In genomic region chr10:60168960-60169359, GRCm38 (mm10) we compare ENCODE assay signal across 26 mouse cellular contexts. TPM values are rescaled to one million over a fixed set of nuclear protein-coding genes. Genes with fewer than 3 reads are reported as not detected.
A peak's percentile ranks its signal among the peaks of the same experiment; 100 is the strongest.
DNase-seq lines count a peak whose midpoint lies in the region; ATAC-seq and TF ChIP-seq lines count a peak whose summit lies in the region.
"Had no signal": no experiment of that assay in that cellular context is flagged by ENCODE, and none has a peak within 500 bp of the region (broad histone marks: within the 10 kb centered on the region; RNA-seq: fewer than 3 reads in every experiment).

No protein-coding gene starts in this region.

- peak; percentile 43 for DNase-seq in lung, postnatal 25 days (ENCODE audit: low spot score)
- no peak for DNase-seq in lung, adult 2 months
- peak; percentile 38 for DNase-seq in thymus, postnatal 25 days
- DNase-seq in thymus, postnatal 36 days = no peak
- DNase-seq in cerebellum, adult 2 months = no peak
- DNase-seq: adrenal gland, postnatal 25 days; cerebellum, adult 18-20 months; cerebellum, postnatal 25 days; gastrocnemius, postnatal 14 days; heart, postnatal 14 days; kidney, adult 11 months; kidney, postnatal 14 days; layer of hippocampus, adult 9-11 months; right cerebral cortex, postnatal 25 days had no signal

- no peaks in the 10 kb centered on the region for H3K4me1 ChIP-seq in lung, adult 2 months (ENCODE audit: control insufficient read depth, insufficient read depth, low read length)
- no peaks in the 10 kb centered on the region for H3K4me1 ChIP-seq in small intestine, adult 2 months (ENCODE audit: control insufficient read depth, insufficient read depth, insufficient read length, low read length)
- H3K4me1 ChIP-seq in midbrain, embryonic 15.5 days = no peaks in the 10 kb centered on the region
- no peaks in the 10 kb centered on the region; the same call in 1 of the 2 replicates for H3K4me1 ChIP-seq in cerebellum, adult 2 months (ENCODE audit: control insufficient read depth, insufficient read depth, low read length)
- H3K4me1 ChIP-seq: embryonic facial prominence, embryonic 12.5 days; limb, embryonic 12.5 days; midbrain, embryonic 12.5 days had no signal

- WGBS in lung, adult 2 months = 54% methylated on average over 3 of the region's 3 CpGs
- 77% methylated on average over 3 of the region's 3 CpGs for WGBS in small intestine, adult 2 months
- WGBS in midbrain, embryonic 15.5 days = 63% methylated on average over 3 of the region's 3 CpGs
- WGBS in cerebellum, adult 2 months = 55% methylated on average over 3 of the region's 3 CpGs

- no peak for TF ChIP-seq POLR2A in lung, adult 2 months (IDR thresholded peaks at IDR 0.05; ENCODE audit: borderline replicate concordance, extremely low read depth, low read depth, low read length)
- TF ChIP-seq POLR2A in small intestine, adult 2 months (IDR thresholded peaks at IDR 0.05; ENCODE audit: low read depth, low read length) = no peak
- no peak for TF ChIP-seq POLR2A in cerebellum, adult 2 months (IDR thresholded peaks at IDR 0.05; ENCODE audit: borderline replicate concordance, insufficient read depth, low read length)

- no peaks in the 10 kb centered on the region for H3K27me3 ChIP-seq in small intestine, adult 2 months (ENCODE audit: control insufficient read depth, insufficient read depth, low read length)
- no peaks in the 10 kb centered on the region for H3K27me3 ChIP-seq in midbrain, embryonic 15.5 days (replicated peaks)
- no peaks in the 10 kb centered on the region for H3K27me3 ChIP-seq in cerebellum, adult 2 months (ENCODE audit: control insufficient read depth, insufficient read depth, low read length)
- H3K27me3 ChIP-seq: embryonic facial prominence, embryonic 12.5 days; hindbrain, embryonic 15.5 days; limb, embryonic 12.5 days; midbrain, embryonic 12.5 days had no signal

- H3K4me2 ChIP-seq in midbrain, embryonic 15.5 days = no peak overlapping the region
- H3K4me2 ChIP-seq: embryonic facial prominence, embryonic 12.5 days; hindbrain, embryonic 15.5 days; limb, embryonic 12.5 days; midbrain, embryonic 12.5 days had no signal

- H3K4me3 ChIP-seq in lung, adult 2 months (replicated peaks; ENCODE audit: extremely low read depth, low read depth, low read length) = no peak overlapping the region
- no peak overlapping the region for H3K4me3 ChIP-seq in small intestine, adult 2 months (ENCODE audit: low read depth, low read length)
- no peak overlapping the region for H3K4me3 ChIP-seq in midbrain, embryonic 15.5 days
- H3K4me3 ChIP-seq in cerebellum, adult 2 months (replicated peaks; ENCODE audit: insufficient read depth, low read depth, low read length) = no peak overlapping the region
- H3K4me3 ChIP-seq: embryonic facial prominence, embryonic 12.5 days; hindbrain, embryonic 10.5 days; hindbrain, embryonic 15.5 days; limb, embryonic 12.5 days; midbrain, embryonic 12.5 days had no signal

- peak overlapping the region; percentile 78 for H3K27ac ChIP-seq in small intestine, adult 2 months (ENCODE audit: insufficient read depth, low read depth, low read length)
- H3K27ac ChIP-seq in midbrain, embryonic 15.5 days = no peak overlapping the region
- no peak overlapping the region for H3K27ac ChIP-seq in cerebellum, adult 2 months (ENCODE audit: insufficient read depth, low read length)
- H3K27ac ChIP-seq: embryonic facial prominence, embryonic 12.5 days; hindbrain, embryonic 10.5 days; hindbrain, embryonic 15.5 days; limb, embryonic 12.5 days; midbrain, embryonic 12.5 days; stomach, postnatal 0 days had no signal

- no peaks in the 10 kb centered on the region for H3K9me3 ChIP-seq in midbrain, embryonic 15.5 days
- H3K9me3 ChIP-seq: embryonic facial prominence, embryonic 12.5 days; hindbrain, embryonic 15.5 days; midbrain, embryonic 12.5 days had no signal

- H3K36me3 ChIP-seq in small intestine, adult 2 months (ENCODE audit: control insufficient read depth, insufficient read depth, low read length) = no peaks in the 10 kb centered on the region
- H3K36me3 ChIP-seq in midbrain, embryonic 15.5 days (replicated peaks) = no peaks in the 10 kb centered on the region
- H3K36me3 ChIP-seq: embryonic facial prominence, embryonic 12.5 days; hindbrain, embryonic 10.5 days; hindbrain, embryonic 15.5 days; limb, embryonic 12.5 days; midbrain, embryonic 12.5 days had no signal

- ATAC-seq in midbrain, embryonic 15.5 days (replicated peaks) = no peak
- ATAC-seq: CD4-positive, CD25-positive, alpha-beta regulatory T cell, adult 4 months; forebrain, embryonic 14.5 days; inflammation-experienced regulatory T-cells, adult 6 months; lung, postnatal 0 days had no signal

- TF ChIP-seq CTCF in lung, adult 2 months (IDR thresholded peaks at IDR 0.05; ENCODE audit: insufficient read depth, low read length) = no peak
- no peak for TF ChIP-seq CTCF in small intestine, adult 2 months (IDR thresholded peaks at IDR 0.05; ENCODE audit: extremely low read depth, insufficient read length, insufficient replicate concordance, low read depth, low read length)
- TF ChIP-seq CTCF in cerebellum, adult 2 months (IDR thresholded peaks at IDR 0.05; ENCODE audit: borderline replicate concordance, insufficient read depth, low read depth, low read length) = no peak

- H3K9ac ChIP-seq in midbrain, embryonic 15.5 days = no peak overlapping the region
- H3K9ac ChIP-seq: embryonic facial prominence, embryonic 12.5 days; hindbrain, embryonic 15.5 days; limb, embryonic 12.5 days; midbrain, embryonic 12.5 days had no signal

RNA-seq across cellular contexts. Expression of gene Chst3, which starts 50.1 kb away (rescaled TPM):
- 21.7 and 23.9 TPM in 2 replicates for polyA plus RNA-seq in lung, adult 2 months (2012; rRNA removed)
- 1.8 and 4.2 TPM in 2 replicates for polyA plus RNA-seq in small intestine, adult 2 months (2012; rRNA removed)
- polyA plus RNA-seq in midbrain, embryonic 15.5 days (2015; fragmentation: Nextera tagmentation; extraction: Ambion mirVana) = 1.1 and 1.6 TPM in 2 replicates
- 2.2 TPM in 2 replicates for polyA plus RNA-seq in cerebellum, adult 2 months (2012; rRNA removed)

Comparison
In these comparisons a context has a peak if more than half of its experiments do, and no peak if none do; other contexts are left out.
1. DNase-seq: peak in lung, postnatal 25 days (single experiment) and thymus, postnatal 25 days (single experiment); none in lung, adult 2 months (single experiment), thymus, postnatal 36 days (0 of 2) and cerebellum, adult 2 months (0 of 2).